Mouse (Mus musculus): ENCODE data around the gene Srgap3.

DNA sequence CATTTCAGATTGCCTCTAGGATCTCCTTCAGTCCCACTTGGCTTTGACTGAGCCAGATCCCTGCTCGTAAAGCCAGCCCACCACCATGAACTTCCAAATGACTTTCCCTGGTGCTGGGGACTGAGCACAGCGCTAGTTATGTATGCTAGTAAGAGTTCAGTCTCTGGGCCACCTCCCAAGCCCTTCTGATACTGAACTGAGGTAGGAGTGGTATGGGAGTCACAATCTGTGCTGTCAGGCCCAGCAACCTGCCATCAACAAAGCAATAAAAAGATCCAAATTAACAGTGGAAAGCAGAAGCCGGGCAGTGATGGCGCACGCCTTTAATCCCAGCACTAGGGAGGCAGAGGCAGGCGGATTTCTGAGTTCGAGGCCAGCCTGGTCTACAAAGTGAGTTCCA, 134.2 kb downstream of the Srgap3 start:
- TF ChIP-seq CTCF (IDR thresholded peaks at IDR 0.05; ENCODE audit: low read depth) (no peak), EP300 (IDR thresholded peaks at IDR 0.05; ENCODE audit: low read depth) (no peak)
